Mouse (Mus musculus): Measurements from ENCODE around the gene Kif1b.
A peak's percentile ranks its signal among the peaks of the same experiment; 100 is the strongest.
"Not testable (repeated sequence)": the region's sequence is repeated elsewhere in the genome, so short reads cannot be mapped to it uniquely, and the experiment has no call there.

The Kif1b gene

DNA sequence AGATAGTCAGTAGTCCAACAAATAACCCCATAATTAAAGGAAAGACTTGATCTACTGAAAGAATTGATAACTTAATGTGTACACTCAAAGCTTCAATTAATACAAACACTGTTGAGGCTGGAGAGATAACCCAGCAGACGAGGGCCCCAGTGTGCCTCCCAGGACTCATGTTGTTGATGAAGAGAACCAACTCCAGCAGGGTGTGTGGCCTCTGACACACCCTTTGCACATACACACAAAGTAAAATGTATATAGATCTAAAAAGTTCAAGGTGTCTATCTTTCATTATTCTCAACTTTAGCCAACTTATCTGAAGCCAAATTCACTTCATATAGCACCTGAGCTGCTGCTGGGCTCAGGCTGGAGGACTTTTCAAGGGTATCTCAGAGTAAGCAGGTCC, 110.3 kb downstream of the Kif1b start:
- no peaks in the 10 kb centered on the region for H3K36me3 ChIP-seq (ENCODE audit: control insufficient read depth, insufficient read depth, low read length, poor library complexity, severe bottlenecking)
- no peak for DNase-seq (ENCODE audit: low read depth, low spot score)
- H3K27me3 ChIP-seq (ENCODE audit: control insufficient read depth, insufficient read depth, low read length, poor library complexity, severe bottlenecking) = no peaks in the 10 kb centered on the region

GRCm38 (mm10) chr4:149191103-149191502, 116.4 kb downstream of the Kif1b start:
- H3K27me3 ChIP-seq (ENCODE audit: control insufficient read depth, insufficient read depth, low read length, poor library complexity, severe bottlenecking) = no peaks in the 10 kb centered on the region
- H3K36me3 ChIP-seq (ENCODE audit: control insufficient read depth, insufficient read depth, low read length, poor library complexity, severe bottlenecking) = no peaks in the 10 kb centered on the region
- DNase-seq (ENCODE audit: low read depth, low spot score) = no peak

GRCm38 (mm10) chr4:149188563-149188962, 118.9 kb downstream of the Kif1b start:
- Histone ChIP-seq H3K36me3 (ENCODE audit: control insufficient read depth, insufficient read depth, low read length, poor library complexity, severe bottlenecking) (no peaks in the 10 kb centered on the region), H3K27me3 (ENCODE audit: control insufficient read depth, insufficient read depth, low read length, poor library complexity, severe bottlenecking) (no peaks in the 10 kb centered on the region)
- no peak for DNase-seq (ENCODE audit: low read depth, low spot score)

- no peaks in the 10 kb centered on the region for H3K27me3 ChIP-seq (ENCODE audit: control insufficient read depth, insufficient read depth, low read length, poor library complexity, severe bottlenecking)
- DNase-seq (ENCODE audit: low read depth, low spot score) = peak; percentile 58
- no peaks in the 10 kb centered on the region for H3K36me3 ChIP-seq (ENCODE audit: control insufficient read depth, insufficient read depth, low read length, poor library complexity, severe bottlenecking)
Measured at GRCm38 (mm10) chr4:149182755-149183154, 124.7 kb downstream of the Kif1b start.

DNA sequence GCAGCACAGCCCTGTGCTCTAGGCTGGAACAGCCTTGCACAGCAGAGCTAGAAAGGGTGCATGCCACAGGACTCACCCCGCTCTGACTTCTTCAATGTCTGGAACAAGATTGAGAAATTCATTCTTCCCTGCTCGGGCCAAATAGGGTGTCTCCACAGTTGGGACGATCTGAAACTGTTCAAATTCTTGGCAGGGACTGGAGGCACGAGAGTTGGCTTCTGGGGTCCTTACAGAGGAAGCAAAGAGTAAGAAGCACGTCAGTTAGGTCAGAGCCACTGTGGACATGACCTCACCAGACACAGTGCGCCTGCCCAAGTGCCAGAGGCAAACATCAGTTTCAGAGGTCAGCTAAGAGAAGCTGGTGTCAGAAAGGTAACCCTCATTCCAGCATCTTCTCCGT, 125.3 kb downstream of the Kif1b start:
- no peaks in the 10 kb centered on the region for H3K36me3 ChIP-seq (ENCODE audit: control insufficient read depth, insufficient read depth, low read length, poor library complexity, severe bottlenecking)
- H3K27me3 ChIP-seq (ENCODE audit: control insufficient read depth, insufficient read depth, low read length, poor library complexity, severe bottlenecking) = no peaks in the 10 kb centered on the region
- no peak for DNase-seq (ENCODE audit: low read depth, low spot score)

GRCm38 (mm10) chr4:149179573-149179972, 127.9 kb downstream of the Kif1b start:
- Histone ChIP-seq H3K36me3 (ENCODE audit: control insufficient read depth, insufficient read depth, low read length, poor library complexity, severe bottlenecking) (no peaks in the 10 kb centered on the region), H3K27me3 (ENCODE audit: control insufficient read depth, insufficient read depth, low read length, poor library complexity, severe bottlenecking) (no peaks in the 10 kb centered on the region)
- no peak for DNase-seq (ENCODE audit: low read depth, low spot score)

DNA sequence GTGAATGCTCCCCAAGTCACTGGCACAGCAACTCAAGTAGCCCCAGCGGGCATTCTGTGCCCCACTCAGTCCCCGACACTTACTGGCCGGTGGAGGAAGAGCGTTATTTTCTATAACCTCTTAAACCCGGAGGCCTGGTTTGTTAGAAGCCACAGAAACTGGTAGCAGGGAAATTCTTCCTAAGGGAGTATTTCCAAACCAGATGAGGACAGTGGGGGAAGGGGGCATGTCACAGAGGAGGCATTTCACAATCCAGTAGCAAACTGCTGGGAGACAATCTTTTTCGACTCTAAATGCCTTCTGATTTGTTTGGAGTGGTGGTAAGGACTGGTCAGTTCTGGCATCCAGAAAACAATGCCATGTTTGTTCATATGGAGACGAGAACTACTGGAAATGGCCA, 128.3 kb downstream of the Kif1b start:
- DNase-seq (ENCODE audit: low read depth, low spot score) = no peak
- H3K36me3 ChIP-seq (ENCODE audit: control insufficient read depth, insufficient read depth, low read length, poor library complexity, severe bottlenecking) = no peaks in the 10 kb centered on the region
- no peaks in the 10 kb centered on the region for H3K27me3 ChIP-seq (ENCODE audit: control insufficient read depth, insufficient read depth, low read length, poor library complexity, severe bottlenecking)

DNA sequence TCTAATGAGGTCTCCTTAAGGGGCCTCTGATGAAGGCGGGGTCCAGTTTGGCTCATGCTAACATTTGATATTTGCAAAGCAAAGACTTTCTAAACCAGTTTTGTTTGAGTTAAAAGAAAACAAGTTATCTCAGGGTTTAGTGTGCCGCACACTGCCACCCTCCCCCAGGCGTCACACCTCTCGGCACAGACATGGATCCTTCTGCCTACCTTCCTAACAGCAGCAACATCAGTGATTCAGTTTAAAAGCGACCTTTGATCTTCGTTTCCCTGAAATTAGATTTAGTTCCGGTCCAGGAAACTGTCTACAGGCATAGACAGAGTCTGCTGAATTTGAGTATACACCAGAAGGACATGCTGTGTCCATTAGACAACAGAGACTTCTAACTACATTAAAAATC, 129.2 kb downstream of the Kif1b start:
- no peak for DNase-seq (ENCODE audit: low read depth, low spot score)
- Histone ChIP-seq H3K27me3 (ENCODE audit: control insufficient read depth, insufficient read depth, low read length, poor library complexity, severe bottlenecking) (no peaks in the 10 kb centered on the region), H3K36me3 (ENCODE audit: control insufficient read depth, insufficient read depth, low read length, poor library complexity, severe bottlenecking) (no peaks in the 10 kb centered on the region)

GRCm38 (mm10) chr4:149177046-149177445, 130.4 kb downstream of the Kif1b start:
- H3K27me3 ChIP-seq (ENCODE audit: control insufficient read depth, insufficient read depth, low read length, poor library complexity, severe bottlenecking) = no peaks in the 10 kb centered on the region
- H3K36me3 ChIP-seq (ENCODE audit: control insufficient read depth, insufficient read depth, low read length, poor library complexity, severe bottlenecking) = no peaks in the 10 kb centered on the region
- DNase-seq (ENCODE audit: low read depth, low spot score) = no peak

DNA sequence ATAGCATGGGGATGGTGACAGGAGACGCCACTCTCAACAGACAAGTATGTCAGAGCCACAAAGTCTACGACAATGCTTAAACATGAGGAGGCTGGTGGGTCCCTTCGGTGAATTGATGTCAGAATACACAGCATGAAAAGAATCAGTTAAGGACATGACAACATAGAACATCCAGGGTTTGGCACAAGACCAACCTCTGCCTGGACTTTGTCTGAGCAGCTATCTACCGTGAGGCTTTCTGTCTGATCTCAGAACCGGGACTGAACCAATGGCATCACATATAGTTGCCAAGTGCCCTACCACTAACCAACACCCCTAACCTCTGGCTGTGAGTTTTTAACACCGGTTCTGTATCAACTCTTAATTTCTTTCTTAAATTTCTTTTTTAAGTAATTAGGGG, 130.8 kb downstream of the Kif1b start:
- no peaks in the 10 kb centered on the region for H3K27me3 ChIP-seq (ENCODE audit: control insufficient read depth, insufficient read depth, low read length, poor library complexity, severe bottlenecking)

DNA sequence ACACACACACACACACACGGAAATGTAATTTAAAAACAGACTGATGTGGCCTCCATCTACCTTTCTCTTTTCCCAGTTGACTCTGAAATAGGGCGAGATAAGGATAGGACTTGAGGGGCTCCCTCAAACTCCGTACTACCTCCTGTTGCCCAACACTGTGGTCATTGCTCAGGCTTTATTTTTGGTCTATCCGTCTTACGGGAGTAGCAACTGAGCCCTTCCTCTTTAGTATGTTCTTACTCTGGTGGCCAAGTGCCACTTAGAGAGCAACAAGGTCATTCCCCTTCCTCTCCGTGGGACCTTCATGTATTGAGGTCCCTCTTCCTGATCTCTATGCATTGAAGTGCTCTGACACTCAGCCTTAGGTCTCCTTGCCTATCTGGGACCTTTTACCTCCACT, 133.8 kb downstream of the Kif1b start:
- DNase-seq (ENCODE audit: low read depth, low spot score) = no peak
- Histone ChIP-seq H3K27me3 (ENCODE audit: control insufficient read depth, insufficient read depth, low read length, poor library complexity, severe bottlenecking) (no peaks in the 10 kb centered on the region), H3K36me3 (ENCODE audit: control insufficient read depth, insufficient read depth, low read length, poor library complexity, severe bottlenecking) (no peaks in the 10 kb centered on the region)

More for the DNA sequence above, 130.8 kb downstream of the Kif1b start:
- DNase-seq (ENCODE audit: low read depth, low spot score) = no peak
- H3K36me3 ChIP-seq (ENCODE audit: control insufficient read depth, insufficient read depth, low read length, poor library complexity, severe bottlenecking) = no peaks in the 10 kb centered on the region

GRCm38 (mm10) chr4:149172666-149173065, 134.8 kb downstream of the Kif1b start:
- no peaks in the 10 kb centered on the region for H3K36me3 ChIP-seq (ENCODE audit: control insufficient read depth, insufficient read depth, low read length, poor library complexity, severe bottlenecking)
- DNase-seq (ENCODE audit: low read depth, low spot score) = no peak
- H3K27me3 ChIP-seq (ENCODE audit: control insufficient read depth, insufficient read depth, low read length, poor library complexity, severe bottlenecking) = no peaks in the 10 kb centered on the region

GRCm38 (mm10) chr4:149172083-149172482, 135.4 kb downstream of the Kif1b start:
- Histone ChIP-seq H3K36me3 (ENCODE audit: control insufficient read depth, insufficient read depth, low read length, poor library complexity, severe bottlenecking) (no peaks in the 10 kb centered on the region), H3K27me3 (ENCODE audit: control insufficient read depth, insufficient read depth, low read length, poor library complexity, severe bottlenecking) (no peaks in the 10 kb centered on the region)
- no peak for DNase-seq (ENCODE audit: low read depth, low spot score)

DNA sequence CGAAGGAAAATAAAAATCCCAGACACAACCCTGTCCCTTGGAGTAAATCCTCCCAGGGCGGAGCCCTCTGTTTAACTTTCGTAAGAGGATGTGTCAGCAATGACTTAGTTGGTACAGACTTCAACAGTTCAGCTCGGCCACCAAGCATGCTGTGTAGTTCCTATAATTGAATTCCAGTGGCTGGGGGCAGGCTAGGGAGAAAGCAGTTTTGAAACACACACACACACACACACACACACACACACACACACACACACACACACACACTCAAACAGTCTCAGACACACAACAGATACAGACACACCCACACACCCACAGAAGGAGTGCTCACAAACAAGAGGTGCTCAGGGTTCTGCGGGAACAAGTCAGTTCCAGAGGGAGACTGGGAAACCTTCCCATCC, 135.9 kb downstream of the Kif1b start:
- Histone ChIP-seq H3K27me3 (ENCODE audit: control insufficient read depth, insufficient read depth, low read length, poor library complexity, severe bottlenecking) (no peaks in the 10 kb centered on the region), H3K36me3 (ENCODE audit: control insufficient read depth, insufficient read depth, low read length, poor library complexity, severe bottlenecking) (no peaks in the 10 kb centered on the region)
- DNase-seq (ENCODE audit: low read depth, low spot score) = no peak

GRCm38 (mm10) chr4:149170394-149170931, 137.0 kb downstream of the Kif1b start:
- DNase-seq (ENCODE audit: low read depth, low spot score) = no peak
- Histone ChIP-seq H3K36me3 (ENCODE audit: control insufficient read depth, insufficient read depth, low read length, poor library complexity, severe bottlenecking) (no peaks in the 10 kb centered on the region), H3K27me3 (ENCODE audit: control insufficient read depth, insufficient read depth, low read length, poor library complexity, severe bottlenecking) (no peaks in the 10 kb centered on the region)

GRCm38 (mm10) chr4:149169926-149170325, 137.6 kb downstream of the Kif1b start:
- not testable (repeated sequence) for H3K27me3 ChIP-seq (ENCODE audit: control insufficient read depth, insufficient read depth, low read length, poor library complexity, severe bottlenecking); H3K36me3 ChIP-seq (ENCODE audit: control insufficient read depth, insufficient read depth, low read length, poor library complexity, severe bottlenecking); DNase-seq (ENCODE audit: low read depth, low spot score)
